Mouse (Mus musculus): ENCODE measurements around the gene Chst4. TPM values are rescaled to one million over a fixed set of nuclear protein-coding genes. Genes with fewer than 3 reads are reported as not detected.
A peak's percentile ranks its signal among the peaks of the same experiment; 100 is the strongest.
"Not testable (repeated sequence)": the region's sequence is repeated elsewhere in the genome, so short reads cannot be mapped to it uniquely, and the experiment has no call there.

Gene Chst4
- total RNA-seq, 2 experiments from 2014 or later: not detected

GRCm38 (mm10) chr8:110036156-110036555, 3.4 kb downstream of the Chst4 start:
- H3K27ac ChIP-seq: no peak overlapping the region
- H3K4me3 ChIP-seq: no peak overlapping the region
- TF ChIP-seq CTCF (conservative IDR thresholded peaks at IDR 0.05): no peak
- DNase-seq (ENCODE audit: low spot score in 2 of 2): peak in 1 of 2 experiments; percentile 15

- H3K4me3 ChIP-seq: no peak overlapping the region
- DNase-seq (ENCODE audit: low spot score in 2 of 2): no peak
- no peak for TF ChIP-seq CTCF (conservative IDR thresholded peaks at IDR 0.05)
- no peak overlapping the region for H3K27ac ChIP-seq
Measured at GRCm38 (mm10) chr8:110034331-110034730, 5.2 kb downstream of the Chst4 start.

GRCm38 (mm10) chr8:110033771-110034170, 5.8 kb downstream of the Chst4 start:
- DNase-seq (ENCODE audit: low spot score in 2 of 2); H3K27ac ChIP-seq; H3K4me3 ChIP-seq: not testable (repeated sequence)

GRCm38 (mm10) chr8:110022768-110023344, 16.7 kb downstream of the Chst4 start:
- no peak for DNase-seq (ENCODE audit: low spot score in 2 of 2)
- no peak overlapping the region for H3K27ac ChIP-seq
- H3K4me3 ChIP-seq: no peak overlapping the region
- TF ChIP-seq CTCF (conservative IDR thresholded peaks at IDR 0.05): no peak

GRCm38 (mm10) chr8:110022081-110022480, 17.5 kb downstream of the Chst4 start:
- Histone ChIP-seq H3K4me3 (no peak overlapping the region), H3K27ac (no peak overlapping the region)
- no peak for TF ChIP-seq CTCF (conservative IDR thresholded peaks at IDR 0.05)
- no peak for DNase-seq (ENCODE audit: low spot score in 2 of 2)

- no peak overlapping the region for H3K4me3 ChIP-seq
- peak; percentile 79 for TF ChIP-seq CTCF (conservative IDR thresholded peaks at IDR 0.05)
- peak in 1 of 2 experiments; percentile 39 for DNase-seq (ENCODE audit: low spot score in 2 of 2)
- no peak overlapping the region for H3K27ac ChIP-seq
Measured at GRCm38 (mm10) chr8:110010868-110011267, 28.7 kb downstream of the Chst4 start.

- H3K27ac ChIP-seq: no peak overlapping the region
- H3K4me3 ChIP-seq: no peak overlapping the region
- no peak for DNase-seq (ENCODE audit: low spot score in 2 of 2)
- no peak for TF ChIP-seq CTCF (conservative IDR thresholded peaks at IDR 0.05)
Measured at GRCm38 (mm10) chr8:110008995-110009446, 30.5 kb downstream of the Chst4 start.

- no peak for TF ChIP-seq CTCF (conservative IDR thresholded peaks at IDR 0.05)
- no peak overlapping the region for H3K4me3 ChIP-seq
- no peak overlapping the region for H3K27ac ChIP-seq
- DNase-seq (ENCODE audit: low spot score in 2 of 2): no peak
Measured at GRCm38 (mm10) chr8:110008228-110008994, 31.1 kb downstream of the Chst4 start.

- Histone ChIP-seq H3K4me3 (no peak overlapping the region), H3K27ac (peak overlapping the region; percentile 33)
- peak in 1 of 2 experiments; percentile 19 for DNase-seq (ENCODE audit: low spot score in 2 of 2)
- TF ChIP-seq CTCF (conservative IDR thresholded peaks at IDR 0.05): no peak
Measured at GRCm38 (mm10) chr8:110006312-110007023, 33.1 kb downstream of the Chst4 start.

GRCm38 (mm10) chr8:110004300-110004699, 35.2 kb downstream of the Chst4 start:
- H3K4me3 ChIP-seq: no peak overlapping the region
- no peak for DNase-seq (ENCODE audit: low spot score in 2 of 2)
- no peak for TF ChIP-seq CTCF (conservative IDR thresholded peaks at IDR 0.05)
- H3K27ac ChIP-seq: no peak overlapping the region

- Histone ChIP-seq H3K4me3 (no peak overlapping the region), H3K27ac (no peak overlapping the region)
- DNase-seq (ENCODE audit: low spot score in 2 of 2): no peak
- peak; percentile 64 for TF ChIP-seq CTCF (conservative IDR thresholded peaks at IDR 0.05)
Measured at GRCm38 (mm10) chr8:110002953-110003352, 36.6 kb downstream of the Chst4 start.

GRCm38 (mm10) chr8:109999974-110000373, 39.6 kb downstream of the Chst4 start:
- TF ChIP-seq CTCF (conservative IDR thresholded peaks at IDR 0.05): no peak
- Histone ChIP-seq H3K27ac (no peak overlapping the region), H3K4me3 (no peak overlapping the region)
- no peak for DNase-seq (ENCODE audit: low spot score in 2 of 2)

GRCm38 (mm10) chr8:109998066-109998465, 41.5 kb downstream of the Chst4 start:
- DNase-seq (ENCODE audit: low spot score in 2 of 2): no peak
- no peak overlapping the region for H3K4me3 ChIP-seq
- TF ChIP-seq CTCF (conservative IDR thresholded peaks at IDR 0.05): no peak
- H3K27ac ChIP-seq: no peak overlapping the region
